Mouse (Mus musculus) liver, embryonic 14.5 days (tissue): ENCODE measurements around the gene Cyp24a1. TPM values are rescaled to one million over a fixed set of nuclear protein-coding genes. Genes with fewer than 3 reads are reported as not detected.
A peak's percentile ranks its signal among the peaks of the same experiment; 100 is the strongest.

Experiments
- ATAC-seq: fragments of 200-750 bp; cut with Nextera tagmentation; 2 replicates; pipeline ENCODE4 v1.8.0; 2017; ENCODE audit warnings: moderate number of reproducible peaks, mild to moderate bottlenecking, moderate library complexity; ENCODE audit not compliant: insufficient read depth
- DNase-seq, 3 experiments: peaks; one replicate each; pipeline ENCODE4 v3.0.0-alpha.2; 2012 to 2013; ENCODE audit warnings: low read depth in 3 of 3, low spot score in 3 of 3
- H3K27ac ChIP-seq: fragments of 300-500 bp; sonication (generic); 2 replicates; pipeline ENCODE4 v1.5.1; 2014; ENCODE audit warnings: moderate library complexity, mild to moderate bottlenecking, control low read depth, inconsistent platforms
- H3K27me3 ChIP-seq: fragments of 300-500 bp; sonication (generic); 2 replicates; pipeline ENCODE4 v1.6.1; 2014; ENCODE audit warnings: mild to moderate bottlenecking, low read length, moderate library complexity; ENCODE audit not compliant: control insufficient read depth, insufficient read depth
- H3K36me3 ChIP-seq: fragments of 300-500 bp; sonication (generic); replicated peaks from 2 replicates; pipeline ENCODE4 v1.6.1; 2014; ENCODE audit warnings: low read depth; ENCODE audit not compliant: control insufficient read depth, insufficient read depth
- H3K4me1 ChIP-seq, 2 experiments: fragments of 200-500 bp in 1 of 2; fragments of 300-500 bp in 1 of 2; sonication (generic) in 1 of 2; replicated peaks; 2 replicates each; pipeline ENCODE4 v1.6.1; 2012 to 2014; ENCODE audit warnings: antibody characterized with exemption in 1 of 2, inconsistent platforms in 1 of 2, low read length in 1 of 2; ENCODE audit not compliant: control insufficient read depth in 2 of 2, insufficient read depth in 2 of 2
- H3K4me2 ChIP-seq: fragments of 300-500 bp; sonication (generic); 2 replicates; pipeline ENCODE4 v1.6.1; 2014; ENCODE audit warnings: low read depth, mild to moderate bottlenecking, control low read depth, moderate library complexity
- H3K4me3 ChIP-seq, 2 experiments: fragments of 200-500 bp in 1 of 2; fragments of 300-500 bp in 1 of 2; sonication (generic) in 1 of 2; 2 replicates each; pipeline ENCODE4 v1.5.1; 2012 to 2014; ENCODE audit warnings: low read depth in 2 of 2, low read length in 2 of 2, mild to moderate bottlenecking in 2 of 2, control low read depth in 1 of 2, inconsistent platforms in 1 of 2, moderate library complexity in 1 of 2; ENCODE audit not compliant: insufficient read depth in 1 of 2
- H3K9ac ChIP-seq: fragments of 300-500 bp; sonication (generic); replicated peaks from 2 replicates; pipeline ENCODE4 v1.6.1; 2014; ENCODE audit warnings: mild to moderate bottlenecking, control low read depth, moderate library complexity
- H3K9me3 ChIP-seq: fragments of 300-500 bp; sonication (generic); 2 replicates; pipeline ENCODE4 v1.6.1; 2016; ENCODE audit warnings: low read length, mixed read lengths; ENCODE audit not compliant: control insufficient read depth
- CTCF ChIP-seq: IDR thresholded peaks from 2 replicates; pipeline ENCODE4 v1.5.1; 2016; ENCODE audit warnings: antibody characterized with exemption, low read depth, control low read depth
- EP300 ChIP-seq: IDR thresholded peaks from 2 replicates; pipeline ENCODE4 v1.6.1; 2016; ENCODE audit warnings: antibody characterized with exemption, low read depth
- WGBS: fragments of 180-500 bp; shearing (Covaris S2); extraction: QIAGEN DNeasy Blood & Tissue Kit; methylation state at CpG from one replicate; pipeline ENCODE4 v1.1.7; 2014; ENCODE audit not compliant: insufficient replicate concordance; 5-methylcytosine and 5-hydroxymethylcytosine counted together
- polyA plus RNA-seq, 2 experiments: library from polyadenylated mRNA; depleted of rRNA in 1 of 2; stranded (reverse) in 1 of 2; unstranded in 1 of 2; fragments of >200 nt; fragmentation: Nextera tagmentation in 1 of 2; extraction: Ambion mirVana in 1 of 2; gene quantifications; 2 replicates each; pipeline versions ENCODE4 v1.2.1 to v1.2.3; 2012 to 2014

Cyp24a1 gene
- not detected in 2 replicates for polyA plus RNA-seq (2012; rRNA removed)
- not detected in 2 replicates for polyA plus RNA-seq (2014; fragmentation: Nextera tagmentation; extraction: Ambion mirVana)

GRCm38 (mm10) chr2:170497091-170497566 lies at the start of gene Cyp24a1:
Gene Cyp24a1, minus strand, starts transcription at chr2:170497145.
- no peak for DNase-seq
- TF ChIP-seq CTCF = peak; percentile 33
- TF ChIP-seq EP300 = no peak
- Histone ChIP-seq H3K27me3 (peaks cover 41% of the 10 kb centered on the region), H3K4me1 (no peaks in the 10 kb centered on the region), H3K4me3 (no peak within 1 kb of the TSS), H3K36me3 (no peaks in the 10 kb centered on the region), H3K4me2 (peak within 1 kb of the TSS; percentile 32; the same call in 1 of the 2 replicates), H3K9ac (no peak within 1 kb of the TSS), H3K9me3 (no peaks in the 10 kb centered on the region), H3K27ac (no peak within 1 kb of the TSS)
- 1% methylated on average over 35 of the region's 36 CpGs for WGBS
- 0 out of 2 replicates have a peak, but pooled peaks have one; percentile 8 for ATAC-seq

- H3K27ac ChIP-seq = no peak overlapping the region
- no peak overlapping the region for H3K9ac ChIP-seq
- no peaks in the 10 kb centered on the region for H3K27me3 ChIP-seq
- H3K4me2 ChIP-seq = no peak overlapping the region
- ATAC-seq (no peak), DNase-seq (no peak)
- H3K9me3 ChIP-seq = no peaks in the 10 kb centered on the region
- TF ChIP-seq CTCF (no peak), EP300 (no peak)
- no peak overlapping the region for H3K4me3 ChIP-seq
- no peaks in the 10 kb centered on the region for H3K36me3 ChIP-seq
- WGBS = 46% methylated on average over 4 of the region's 4 CpGs
- H3K4me1 ChIP-seq = no peaks in the 10 kb centered on the region; a peak in 1 of 4 replicates
Measured at GRCm38 (mm10) chr2:170545745-170546144, 48.8 kb upstream of the Cyp24a1 start.

GRCm38 (mm10) chr2:170544950-170545349 lies 48.0 kb upstream of the Cyp24a1 start:
- TF ChIP-seq CTCF = no peak
- TF ChIP-seq EP300 = no peak
- WGBS = 65% methylated on average over 7 of the region's 7 CpGs
- H3K36me3 ChIP-seq = no peaks in the 10 kb centered on the region
- H3K27me3 ChIP-seq = no peaks in the 10 kb centered on the region
- no peak overlapping the region for H3K4me3 ChIP-seq
- DNase-seq = no peak
- H3K4me1 ChIP-seq = no peaks in the 10 kb centered on the region; a peak in 1 of 4 replicates
- no peak overlapping the region for H3K9ac ChIP-seq
- no peak overlapping the region for H3K4me2 ChIP-seq
- H3K9me3 ChIP-seq = no peaks in the 10 kb centered on the region
- ATAC-seq = no peak
- H3K27ac ChIP-seq = no peak overlapping the region

- H3K4me1 ChIP-seq = no peaks in the 10 kb centered on the region; a peak in 1 of 4 replicates
- H3K36me3 ChIP-seq = no peaks in the 10 kb centered on the region
- H3K9me3 ChIP-seq = no peaks in the 10 kb centered on the region
- ATAC-seq (no peak), DNase-seq (no peak)
- 59% methylated on average over 3 of the region's 3 CpGs for WGBS
- no peak overlapping the region for H3K4me3 ChIP-seq
- H3K27ac ChIP-seq = no peak overlapping the region
- H3K9ac ChIP-seq = no peak overlapping the region
- TF ChIP-seq EP300 (no peak), CTCF (no peak)
- H3K27me3 ChIP-seq = no peaks in the 10 kb centered on the region
- no peak overlapping the region for H3K4me2 ChIP-seq
Measured at GRCm38 (mm10) chr2:170544159-170544558, 47.2 kb upstream of the Cyp24a1 start.

GRCm38 (mm10) chr2:170543625-170544024 lies 46.7 kb upstream of the Cyp24a1 start:
- Histone ChIP-seq H3K27me3 (no peaks in the 10 kb centered on the region), H3K4me1 (no peaks in the 10 kb centered on the region; a peak in 1 of 4 replicates), H3K27ac (no peak overlapping the region), H3K36me3 (no peaks in the 10 kb centered on the region), H3K9me3 (no peaks in the 10 kb centered on the region), H3K4me2 (no peak overlapping the region), H3K4me3 (no peak overlapping the region), H3K9ac (no peak overlapping the region)
- ATAC-seq = no peak
- TF ChIP-seq CTCF (no peak), EP300 (no peak)
- DNase-seq = no peak
- 73% methylated on average over 5 of the region's 5 CpGs for WGBS
